Mouse (Mus musculus) midbrain, embryonic 11.5 days (tissue): ENCODE results near the gene Elmsan1. TPM values are rescaled to one million over a fixed set of nuclear protein-coding genes. Genes with fewer than 3 reads are reported as not detected.
"Not testable (repeated sequence)": the region's sequence is repeated elsewhere in the genome, so short reads cannot be mapped to it uniquely, and the experiment has no call there.

Source experiments
- ATAC-seq: fragments of 200-750 bp; cut with Nextera tagmentation; 2 replicates; pipeline ENCODE4 v1.8.0; 2017; ENCODE audit warnings: moderate TSS enrichment, moderate library complexity; ENCODE audit not compliant: low FRiP score
- DNase-seq: peaks from one replicate; pipeline ENCODE4 v3.0.0; 2015; ENCODE audit warnings: low spot score; ENCODE audit errors: missing footprints
- H3K27ac ChIP-seq: fragments of 300-500 bp; sonication (generic); 2 replicates; pipeline ENCODE4 v1.5.1; 2014; ENCODE audit warnings: low read depth, low read length
- H3K27me3 ChIP-seq: fragments of 300-500 bp; sonication (generic); 2 replicates; pipeline ENCODE4 v1.6.1; 2014; ENCODE audit warnings: mild to moderate bottlenecking, low read length, moderate library complexity, mixed read lengths; ENCODE audit not compliant: control insufficient read depth, insufficient read depth
- H3K36me3 ChIP-seq: fragments of 300-500 bp; sonication (generic); 2 replicates; pipeline ENCODE4 v1.6.1; 2014; ENCODE audit warnings: mild to moderate bottlenecking, low read length, moderate library complexity, mixed read lengths; ENCODE audit not compliant: control insufficient read depth, insufficient read depth
- H3K4me1 ChIP-seq: fragments of 300-500 bp; sonication (generic); 2 replicates; pipeline ENCODE4 v1.6.1; 2014; ENCODE audit warnings: low read length; ENCODE audit not compliant: control insufficient read depth, insufficient read depth
- H3K4me2 ChIP-seq: fragments of 300-500 bp; sonication (generic); 2 replicates; pipeline ENCODE4 v1.6.1; 2014; ENCODE audit warnings: mild to moderate bottlenecking, moderate library complexity
- H3K4me3 ChIP-seq: fragments of 300-500 bp; sonication (generic); 2 replicates; pipeline ENCODE4 v1.5.1; 2014; ENCODE audit warnings: low read depth, low read length
- H3K9ac ChIP-seq: fragments of 300-500 bp; sonication (generic); 2 replicates; pipeline ENCODE4 v1.6.1; 2014; ENCODE audit warnings: low read length
- H3K9me3 ChIP-seq: fragments of 300-500 bp; sonication (generic); 2 replicates; pipeline ENCODE4 v1.6.1; 2016; ENCODE audit warnings: low read length; ENCODE audit not compliant: control insufficient read depth
- WGBS: fragments of 180-500 bp; shearing (Covaris S2); extraction: QIAGEN DNeasy Blood & Tissue Kit; methylation state at CpG from one replicate; pipeline ENCODE4 v1.1.7; 2014; 5-methylcytosine and 5-hydroxymethylcytosine counted together
- polyA plus RNA-seq: library from polyadenylated mRNA; unstranded; fragments of >200 nt; fragmentation: Nextera tagmentation; extraction: Ambion mirVana; gene quantifications from 2 replicates; pipeline ENCODE4 v1.2.1, GENCODE M21; 2014

Gene Elmsan1
- polyA plus RNA-seq = 3.4 and 3.9 TPM in 2 replicates

GRCm38 (mm10) chr12:84218289-84219120 lies at the start of gene Elmsan1:
Elmsan1 (minus strand) TSS chr12:84218881.
- no peaks in the 10 kb centered on the region for H3K9me3 ChIP-seq
- peak; percentile 97 for DNase-seq
- H3K36me3 ChIP-seq = no peaks in the 10 kb centered on the region
- peak within 1 kb of the TSS; percentile 89 for H3K9ac ChIP-seq
- peak within 1 kb of the TSS; percentile 86 for H3K4me3 ChIP-seq
- peak; percentile 85 for ATAC-seq
- WGBS = under 1% methylated on average over 80 of the region's 82 CpGs
- peaks cover 31% of the 10 kb centered on the region for H3K4me1 ChIP-seq
- peak within 1 kb of the TSS; percentile 90 for H3K4me2 ChIP-seq
- peaks cover 7% of the 10 kb centered on the region; the same call in 1 of the 2 replicates for H3K27me3 ChIP-seq
- H3K27ac ChIP-seq = peak within 1 kb of the TSS; percentile 2; the same call in 1 of the 2 replicates

GRCm38 (mm10) chr12:84267264-84267663 lies 48.6 kb upstream of the Elmsan1 start:
- ATAC-seq = no peak
- Histone ChIP-seq H3K27me3 (no peaks in the 10 kb centered on the region), H3K9ac (no peak overlapping the region), H3K9me3 (no peaks in the 10 kb centered on the region), H3K4me2 (no peak overlapping the region), H3K27ac (no peak overlapping the region), H3K36me3 (no peaks in the 10 kb centered on the region), H3K4me3 (no peak overlapping the region), H3K4me1 (no peaks in the 10 kb centered on the region)
- WGBS = 63% methylated on average over 2 of the region's 2 CpGs
- DNase-seq = no peak

- Histone ChIP-seq H3K36me3 (no peaks in the 10 kb centered on the region), H3K27ac (no peak overlapping the region), H3K4me2 (no peak overlapping the region), H3K9me3 (no peaks in the 10 kb centered on the region), H3K4me3 (no peak overlapping the region), H3K27me3 (no peaks in the 10 kb centered on the region), H3K4me1 (no peaks in the 10 kb centered on the region), H3K9ac (no peak overlapping the region)
- ATAC-seq (no peak), DNase-seq (no peak)
- 48% methylated on average over 7 of the region's 7 CpGs for WGBS
These were observed 41.7 kb upstream of the Elmsan1 start for GRCm38 (mm10) chr12:84260363-84260762.

GRCm38 (mm10) chr12:84254886-84255285 lies 36.2 kb upstream of the Elmsan1 start:
- H3K9me3 ChIP-seq = no peaks in the 10 kb centered on the region
- H3K27ac ChIP-seq = no peak overlapping the region
- ATAC-seq = no peak
- H3K36me3 ChIP-seq = no peaks in the 10 kb centered on the region
- H3K27me3 ChIP-seq = no peaks in the 10 kb centered on the region
- no peak overlapping the region for H3K9ac ChIP-seq
- H3K4me3 ChIP-seq = no peak overlapping the region
- no peaks in the 10 kb centered on the region for H3K4me1 ChIP-seq
- H3K4me2 ChIP-seq = no peak overlapping the region
- DNase-seq = no peak
- WGBS = 78% methylated on average over 5 of the region's 5 CpGs

- H3K9me3 ChIP-seq = no peaks in the 10 kb centered on the region
- ATAC-seq = no peak
- H3K36me3 ChIP-seq = no peaks in the 10 kb centered on the region
- H3K4me3 ChIP-seq = no peak overlapping the region
- DNase-seq = no peak
- H3K27me3 ChIP-seq = no peaks in the 10 kb centered on the region
- no peaks in the 10 kb centered on the region for H3K4me1 ChIP-seq
- no peak overlapping the region for H3K9ac ChIP-seq
- H3K4me2 ChIP-seq = no peak overlapping the region
- WGBS = 81% methylated on average over 5 of the region's 5 CpGs
- no peak overlapping the region for H3K27ac ChIP-seq
These were observed 34.1 kb upstream of the Elmsan1 start for GRCm38 (mm10) chr12:84252811-84253210.

GRCm38 (mm10) chr12:84249217-84249616 lies 30.5 kb upstream of the Elmsan1 start:
- Histone ChIP-seq H3K36me3 (no peaks in the 10 kb centered on the region), H3K9ac (no peak overlapping the region), H3K9me3 (no peaks in the 10 kb centered on the region), H3K4me1 (no peaks in the 10 kb centered on the region), H3K27ac (no peak overlapping the region), H3K27me3 (no peaks in the 10 kb centered on the region), H3K4me3 (no peak overlapping the region), H3K4me2 (no peak overlapping the region)
- ATAC-seq (no peak), DNase-seq (no peak)
- WGBS = 9% methylated on average over 3 of the region's 3 CpGs

- no peak overlapping the region for H3K4me2 ChIP-seq
- no peaks in the 10 kb centered on the region for H3K36me3 ChIP-seq
- no peaks in the 10 kb centered on the region for H3K27me3 ChIP-seq
- DNase-seq = no peak
- WGBS = 73% methylated on average over 5 of the region's 5 CpGs
- H3K4me3 ChIP-seq = no peak overlapping the region
- no peak for ATAC-seq
- no peaks in the 10 kb centered on the region for H3K9me3 ChIP-seq
- H3K27ac ChIP-seq = no peak overlapping the region
- no peak overlapping the region for H3K9ac ChIP-seq
- H3K4me1 ChIP-seq = no peaks in the 10 kb centered on the region
These were observed 27.0 kb upstream of the Elmsan1 start for GRCm38 (mm10) chr12:84245683-84246082.

GRCm38 (mm10) chr12:84243076-84243770 lies 24.5 kb upstream of the Elmsan1 start:
- H3K9ac ChIP-seq = no peak overlapping the region
- H3K27ac ChIP-seq = no peak overlapping the region
- DNase-seq (no peak), ATAC-seq (no peak)
- no peaks in the 10 kb centered on the region for H3K9me3 ChIP-seq
- no peak overlapping the region for H3K4me2 ChIP-seq
- H3K27me3 ChIP-seq = no peaks in the 10 kb centered on the region
- no peaks in the 10 kb centered on the region for H3K36me3 ChIP-seq
- 83% methylated on average over 7 of the region's 7 CpGs for WGBS
- no peaks in the 10 kb centered on the region for H3K4me1 ChIP-seq
- no peak overlapping the region for H3K4me3 ChIP-seq

GRCm38 (mm10) chr12:84237036-84237435 lies 18.4 kb upstream of the Elmsan1 start:
- H3K36me3 ChIP-seq = not testable (repeated sequence)
- 89% methylated on average over 5 of the region's 5 CpGs for WGBS

More at GRCm38 (mm10) chr12:84237036-84237435, 18.4 kb upstream of the Elmsan1 start:
- not testable (repeated sequence) for H3K9ac ChIP-seq, H3K9me3 ChIP-seq, DNase-seq, ATAC-seq, H3K4me2 ChIP-seq, H3K27ac ChIP-seq, H3K4me1 ChIP-seq, H3K4me3 ChIP-seq, H3K27me3 ChIP-seq
